Mouse (Mus musculus) C2C12 (cell line): ENCODE measurements at regions not wholly inside any gene's neighbourhood (a gene's known extent, or its start where the extent isn't known, plus 50 kb on each side); places are given as distances from the start of the nearest gene placed in this dataset.

Experiments used
- CEBPB ChIP-seq: IDR thresholded peaks from one replicate; pipeline ENCODE4 v1.6.1; 2011; ENCODE audit warnings: low read depth, mild to moderate bottlenecking, control low read depth, moderate library complexity
- CTCF ChIP-seq: IDR thresholded peaks from one replicate; pipeline ENCODE4 v1.5.1; 2011; ENCODE audit not compliant: control insufficient read depth, insufficient read depth, insufficient read length
- MAX ChIP-seq: IDR thresholded peaks from one replicate; pipeline ENCODE4 v1.6.1; 2011; ENCODE audit warnings: mild to moderate bottlenecking, control low read depth
- MYOD1 ChIP-seq: IDR thresholded peaks from one replicate; pipeline ENCODE4 v1.6.1; 2011; ENCODE audit warnings: low read depth; ENCODE audit not compliant: control insufficient read depth, insufficient read length
- MYOG ChIP-seq: IDR thresholded peaks from one replicate; pipeline ENCODE4 v1.6.1; 2011; ENCODE audit not compliant: control insufficient read depth, insufficient read length; ENCODE audit errors: extremely low read depth
- USF1 ChIP-seq: IDR thresholded peaks from one replicate; pipeline ENCODE4 v1.6.1; 2011; ENCODE audit warnings: low read depth, mild to moderate bottlenecking, control low read depth, moderate library complexity

DNA sequence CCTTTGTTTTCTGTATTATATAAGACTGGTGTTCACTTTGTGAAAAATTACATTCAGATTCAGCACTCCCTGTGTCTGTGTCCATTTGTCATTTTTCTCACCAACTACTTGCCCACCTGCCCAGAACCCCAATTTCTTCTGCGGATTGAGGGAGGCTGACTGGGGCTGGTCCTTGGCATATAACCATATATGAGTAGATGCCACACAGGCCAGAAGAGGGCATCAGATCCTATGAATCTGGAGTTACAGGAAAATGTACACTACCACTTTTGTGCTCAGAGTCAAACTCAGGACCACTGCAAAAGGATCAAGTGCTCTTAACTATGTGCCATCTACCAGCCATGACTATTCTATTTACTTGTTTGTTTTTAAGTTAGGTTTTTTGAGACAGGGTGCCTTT is 197.4 kb downstream of the Casp12 start:
- TF ChIP-seq CTCF = no peak
- no peak for TF ChIP-seq MYOD1
- TF ChIP-seq MYOG = no peak
- no peak for TF ChIP-seq CEBPB
- no peak for TF ChIP-seq USF1
- no peak for TF ChIP-seq MAX
